Mouse (Mus musculus): ENCODE results near the gene Tulp2. TPM values are rescaled to one million over a fixed set of nuclear protein-coding genes. Genes with fewer than 3 reads are reported as not detected.
"Not testable (repeated sequence)": the region's sequence is repeated elsewhere in the genome, so short reads cannot be mapped to it uniquely, and the experiment has no call there.

Tulp2 gene
- polyA plus RNA-seq, 1 experiment = 0.06 TPM

GRCm38 (mm10) chr7:45462325-45462724 is 19.4 kb upstream of the Tulp2 start:
- H3K36me3 ChIP-seq (ENCODE audit: control insufficient read depth, insufficient read depth) = peaks cover 37% of the 10 kb centered on the region
- no peak overlapping the region for H3ac ChIP-seq (ENCODE audit: control insufficient read depth, insufficient read length)

GRCm38 (mm10) chr7:45462868-45463267 is 18.8 kb upstream of the Tulp2 start:
- H3K4me2 ChIP-seq (ENCODE audit: low read depth) = peak overlapping the region; percentile 31
- not testable (repeated sequence) for H3K27me3 ChIP-seq (ENCODE audit: control insufficient read depth, insufficient read depth, insufficient read length); H3ac ChIP-seq (ENCODE audit: control insufficient read depth, insufficient read length); H3K4me3 ChIP-seq
- peaks cover 49% of the 10 kb centered on the region for H3K79me2 ChIP-seq (ENCODE audit: control insufficient read depth, insufficient read depth)
- peaks cover 32% of the 10 kb centered on the region for H3K36me3 ChIP-seq (ENCODE audit: control insufficient read depth, insufficient read depth)

More at GRCm38 (mm10) chr7:45462325-45462724, 19.4 kb upstream of the Tulp2 start:
- TF ChIP-seq REST (IDR thresholded peaks at IDR 0.05; ENCODE audit: insufficient read depth, insufficient read length) = no peak
- no peak for TF ChIP-seq USF1 (IDR thresholded peaks at IDR 0.05; ENCODE audit: low read depth)
- TF ChIP-seq POLR2A (IDR thresholded peaks at IDR 0.05; ENCODE audit: insufficient read length, low read depth) = no peak
- no peak for TF ChIP-seq TCF3 (IDR thresholded peaks at IDR 0.05; ENCODE audit: insufficient read length, low read depth)
- no peak for TF ChIP-seq SRF (IDR thresholded peaks at IDR 0.05; ENCODE audit: control insufficient read depth, insufficient read length, low read depth)
- no peak for TF ChIP-seq MYOG (IDR thresholded peaks at IDR 0.05; ENCODE audit: control insufficient read depth in 1 of 3, insufficient read depth in 1 of 3, insufficient read length in 2 of 3, low read depth in 2 of 3)
- TF ChIP-seq POLR2AphosphoS2 (IDR thresholded peaks at IDR 0.05; ENCODE audit: insufficient read length, low read depth) = no peak
- TF ChIP-seq TCF12 (IDR thresholded peaks at IDR 0.05; ENCODE audit: insufficient read depth, poor library complexity, severe bottlenecking) = no peak
- TF ChIP-seq CEBPB (IDR thresholded peaks at IDR 0.05; ENCODE audit: insufficient read depth, poor library complexity, severe bottlenecking) = no peak
- no peak for TF ChIP-seq E2F4 (IDR thresholded peaks at IDR 0.05; ENCODE audit: insufficient read depth)
- H3K4me2 ChIP-seq (ENCODE audit: low read depth) = peak overlapping the region; percentile 31
- H3K4me3 ChIP-seq = no peak overlapping the region
- H3K27me3 ChIP-seq (ENCODE audit: control insufficient read depth, insufficient read depth, insufficient read length) = no peaks in the 10 kb centered on the region
- H3K79me2 ChIP-seq (ENCODE audit: control insufficient read depth, insufficient read depth) = peaks cover 54% of the 10 kb centered on the region

DNA sequence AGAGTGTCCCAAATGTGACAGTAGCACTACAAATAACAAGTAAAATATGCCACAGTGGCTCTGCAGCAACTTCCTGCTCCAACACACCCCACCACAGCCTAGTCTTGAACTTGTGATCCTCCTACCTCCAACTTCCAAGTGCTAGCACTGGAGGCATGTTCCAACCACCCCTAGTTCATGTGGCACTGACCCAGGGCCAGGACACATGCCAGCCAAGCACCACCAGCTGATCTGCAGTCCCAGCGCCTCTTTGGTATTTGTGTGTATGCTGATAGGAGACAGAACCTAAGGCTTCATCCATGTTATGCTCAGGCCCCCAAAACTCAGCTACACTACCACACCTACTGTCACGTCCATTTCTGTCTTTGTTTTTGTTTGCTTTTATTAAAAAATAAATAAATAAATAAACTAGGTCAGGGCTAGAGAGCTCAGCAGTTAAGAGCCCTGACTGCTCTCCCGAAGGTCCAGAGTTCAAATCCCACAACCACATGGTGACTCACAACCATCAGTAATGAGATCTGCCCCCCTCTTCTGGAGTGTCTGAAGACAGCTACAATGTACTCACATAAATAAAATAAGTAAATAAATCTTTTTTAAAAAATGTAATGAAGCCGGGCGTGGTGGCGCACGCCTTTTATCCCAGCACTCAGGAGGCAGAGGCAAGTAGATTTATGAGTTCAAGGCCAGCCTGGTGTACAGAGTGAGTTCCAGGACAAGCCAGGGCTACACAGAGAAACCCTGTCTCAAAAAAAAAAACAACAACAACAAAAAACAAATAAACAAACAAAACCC is 17.5 kb upstream of the Tulp2 start:
- H3K27me3 ChIP-seq (ENCODE audit: control insufficient read depth, insufficient read depth, insufficient read length) = no peaks in the 10 kb centered on the region
- peak overlapping the region; percentile 2 for H3K4me2 ChIP-seq (ENCODE audit: low read depth)
- H3K36me3 ChIP-seq (ENCODE audit: control insufficient read depth, insufficient read depth) = peaks cover 24% of the 10 kb centered on the region
- peak; percentile 23 for TF ChIP-seq POLR2AphosphoS2 (IDR thresholded peaks at IDR 0.05; ENCODE audit: insufficient read length, low read depth)
- TF ChIP-seq USF1 (IDR thresholded peaks at IDR 0.05; ENCODE audit: low read depth) = no peak
- H3ac ChIP-seq (ENCODE audit: control insufficient read depth, insufficient read length) = no peak overlapping the region
- H3K79me2 ChIP-seq (ENCODE audit: control insufficient read depth, insufficient read depth) = peaks cover 36% of the 10 kb centered on the region
- H3K4me3 ChIP-seq = no peak overlapping the region

DNA sequence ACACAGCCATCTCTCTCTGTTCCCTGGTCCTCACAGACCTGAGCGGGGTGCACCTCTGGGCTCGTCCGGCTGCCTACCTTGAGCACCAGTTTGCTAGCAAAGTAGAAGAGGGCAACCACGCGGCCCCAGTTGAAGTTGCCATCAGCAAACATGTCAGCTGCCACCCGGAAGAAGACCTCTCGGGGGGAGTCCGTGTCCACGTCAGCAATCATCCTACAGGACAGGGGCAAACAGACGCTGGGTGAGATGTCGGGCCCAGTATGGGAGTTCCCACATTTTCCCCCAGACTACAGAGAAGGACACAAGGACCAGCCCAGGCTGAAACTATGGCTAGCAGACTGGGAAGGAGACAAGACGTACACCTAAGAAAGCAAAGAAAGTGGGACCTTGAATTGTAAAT is 16.6 kb upstream of the Tulp2 start:
- TF ChIP-seq POLR2AphosphoS2 (IDR thresholded peaks at IDR 0.05; ENCODE audit: insufficient read length, low read depth) (no peak), E2F4 (IDR thresholded peaks at IDR 0.05; ENCODE audit: insufficient read depth) (no peak), TCF12 (IDR thresholded peaks at IDR 0.05; ENCODE audit: insufficient read depth, poor library complexity, severe bottlenecking) (no peak), MAX (IDR thresholded peaks at IDR 0.05; ENCODE audit: low read depth) (no peak), REST (IDR thresholded peaks at IDR 0.05; ENCODE audit: insufficient read depth, insufficient read length) (no peak), MYOG (IDR thresholded peaks at IDR 0.05; ENCODE audit: control insufficient read depth in 1 of 3, insufficient read depth in 1 of 3, insufficient read length in 2 of 3, low read depth in 2 of 3) (no peak), USF1 (IDR thresholded peaks at IDR 0.05; ENCODE audit: low read depth) (no peak), SRF (IDR thresholded peaks at IDR 0.05; ENCODE audit: control insufficient read depth, insufficient read length, low read depth) (no peak), CEBPB (IDR thresholded peaks at IDR 0.05; ENCODE audit: insufficient read depth, poor library complexity, severe bottlenecking) (no peak), POLR2A (IDR thresholded peaks at IDR 0.05; ENCODE audit: insufficient read length, low read depth) (no peak), TCF3 (IDR thresholded peaks at IDR 0.05; ENCODE audit: insufficient read length, low read depth) (no peak), MYOD1 (IDR thresholded peaks at IDR 0.05; ENCODE audit: control insufficient read depth in 1 of 3, insufficient read length in 2 of 3, low read depth in 2 of 3) (no peak)
- Histone ChIP-seq H3K36me3 (ENCODE audit: control insufficient read depth, insufficient read depth) (peaks cover 24% of the 10 kb centered on the region), H3K4me2 (ENCODE audit: low read depth) (peak overlapping the region; percentile 90), H3K27me3 (ENCODE audit: control insufficient read depth, insufficient read depth, insufficient read length) (no peaks in the 10 kb centered on the region), H3K4me3 (peak overlapping the region; percentile 54), H3K79me2 (ENCODE audit: control insufficient read depth, insufficient read depth) (peaks cover 32% of the 10 kb centered on the region), H3ac (ENCODE audit: control insufficient read depth, insufficient read length) (no peak overlapping the region)

GRCm38 (mm10) chr7:45465549-45465948 is 16.1 kb upstream of the Tulp2 start:
- H3K4me3 ChIP-seq = peak overlapping the region; percentile 54
- H3K79me2 ChIP-seq (ENCODE audit: control insufficient read depth, insufficient read depth) = peaks cover 28% of the 10 kb centered on the region
- peak overlapping the region; percentile 90 for H3K4me2 ChIP-seq (ENCODE audit: low read depth)
- H3K27me3 ChIP-seq (ENCODE audit: control insufficient read depth, insufficient read depth, insufficient read length) = no peaks in the 10 kb centered on the region
- peaks cover 24% of the 10 kb centered on the region for H3K36me3 ChIP-seq (ENCODE audit: control insufficient read depth, insufficient read depth)
- TF ChIP-seq REST (IDR thresholded peaks at IDR 0.05; ENCODE audit: insufficient read depth, insufficient read length) (no peak), POLR2A (IDR thresholded peaks at IDR 0.05; ENCODE audit: insufficient read length, low read depth) (no peak), TCF3 (IDR thresholded peaks at IDR 0.05; ENCODE audit: insufficient read length, low read depth) (no peak), SRF (IDR thresholded peaks at IDR 0.05; ENCODE audit: control insufficient read depth, insufficient read length, low read depth) (no peak), TCF12 (IDR thresholded peaks at IDR 0.05; ENCODE audit: insufficient read depth, poor library complexity, severe bottlenecking) (no peak), E2F4 (IDR thresholded peaks at IDR 0.05; ENCODE audit: insufficient read depth) (no peak), MAX (IDR thresholded peaks at IDR 0.05; ENCODE audit: low read depth) (no peak), USF1 (IDR thresholded peaks at IDR 0.05; ENCODE audit: low read depth) (no peak), CEBPB (IDR thresholded peaks at IDR 0.05; ENCODE audit: insufficient read depth, poor library complexity, severe bottlenecking) (no peak), POLR2AphosphoS2 (IDR thresholded peaks at IDR 0.05; ENCODE audit: insufficient read length, low read depth) (no peak), MYOG (IDR thresholded peaks at IDR 0.05; ENCODE audit: control insufficient read depth in 1 of 3, insufficient read depth in 1 of 3, insufficient read length in 2 of 3, low read depth in 2 of 3) (no peak), MYOD1 (IDR thresholded peaks at IDR 0.05; ENCODE audit: control insufficient read depth in 1 of 3, insufficient read length in 2 of 3, low read depth in 2 of 3) (no peak)
- peak overlapping the region; percentile 53 for H3ac ChIP-seq (ENCODE audit: control insufficient read depth, insufficient read length)
